Mouse (Mus musculus) ES-E14 (cell line): ENCODE data around the gene Zfp598. TPM values are rescaled to one million over a fixed set of nuclear protein-coding genes. Genes with fewer than 3 reads are reported as not detected.

Experiments
- DNase-seq: peaks from one replicate; pipeline ENCODE4 v3.0.0-alpha.2; 2013; ENCODE audit warnings: low read depth, low spot score
- H3K27ac ChIP-seq: 2 replicates; pipeline ENCODE4 v1.5.1; 2012; ENCODE audit warnings: low read depth, mild to moderate bottlenecking, low read length, moderate library complexity, mixed read lengths; ENCODE audit not compliant: poor library complexity, insufficient read depth, severe bottlenecking
- H3K36me3 ChIP-seq: 2 replicates; pipeline ENCODE4 v1.6.1; 2012; ENCODE audit warnings: mild to moderate bottlenecking, low read length, moderate library complexity, mixed read lengths; ENCODE audit not compliant: control insufficient read depth, poor library complexity, insufficient read depth, severe bottlenecking
- H3K4me1 ChIP-seq, 2 experiments: fragments of 150-350 bp in 1 of 2; sonication (generic) in 1 of 2; 2 replicates each; pipeline ENCODE4 v1.6.1; 2012; ENCODE audit warnings: low read length in 2 of 2, mild to moderate bottlenecking in 1 of 2, mixed read lengths in 1 of 2; ENCODE audit not compliant: control insufficient read depth in 2 of 2, insufficient read depth in 2 of 2, poor library complexity in 1 of 2
- H3K4me3 ChIP-seq, 2 experiments: fragments of 150-350 bp in 1 of 2; sonication (generic) in 1 of 2; 2 replicates each; pipeline ENCODE4 v1.5.1; 2012; ENCODE audit warnings: low read length in 2 of 2, low read depth in 1 of 2, mild to moderate bottlenecking in 1 of 2, mixed read lengths in 1 of 2; ENCODE audit not compliant: insufficient read depth in 1 of 2, poor library complexity in 1 of 2, severe bottlenecking in 1 of 2
- H3K9ac ChIP-seq: 2 replicates; pipeline ENCODE4 v1.6.1; 2012; ENCODE audit warnings: low read depth, mild to moderate bottlenecking, low read length, mixed read lengths; ENCODE audit not compliant: poor library complexity, insufficient read depth, severe bottlenecking
- H3K9me3 ChIP-seq: fragments of 150-350 bp; sonication (generic); 2 replicates; pipeline ENCODE4 v1.6.1; 2012; ENCODE audit warnings: low read depth, mild to moderate bottlenecking, low read length; ENCODE audit not compliant: control insufficient read depth, insufficient read depth
- CHD2 ChIP-seq: IDR thresholded peaks from 2 replicates; pipeline ENCODE4 v1.6.1; 2014; ENCODE audit warnings: mild to moderate bottlenecking, low read depth, low read length, inconsistent platforms
- HCFC1 ChIP-seq: IDR thresholded peaks from 2 replicates; pipeline ENCODE4 v1.6.1; 2012; ENCODE audit warnings: low read length, inconsistent platforms, borderline replicate concordance; ENCODE audit not compliant: insufficient read depth
- MAFK ChIP-seq: IDR thresholded peaks from 2 replicates; pipeline ENCODE4 v1.6.1; 2014; ENCODE audit warnings: mild to moderate bottlenecking, low read depth, low read length, inconsistent platforms; ENCODE audit not compliant: insufficient read depth
- ZC3H11A ChIP-seq: IDR thresholded peaks from 2 replicates; pipeline ENCODE4 v1.6.1; 2012; ENCODE audit warnings: low read depth, mild to moderate bottlenecking, inconsistent platforms, low read length, borderline replicate concordance
- ZNF384 ChIP-seq: IDR thresholded peaks from 2 replicates; pipeline ENCODE4 v1.6.1; 2012; ENCODE audit warnings: low read depth, low read length, inconsistent platforms
- in situ Hi-C, 2 experiments: fragments of 600-800 bp; cut with MboI; formaldehyde crosslinking; loops; one replicate each; pipeline ENCODE4 v1.15.1; 2025; ENCODE audit warnings: low sequenced_read_pairs in 2 of 2, inconsistent platforms in 1 of 2; ENCODE audit not compliant: unreplicated experiment in 2 of 2
- total RNA-seq: library from RNA; depleted of rRNA; stranded (reverse); fragments of 300-350 nt; gene quantifications from 2 replicates; pipeline ENCODE4 v1.2.3, GENCODE M21; 2012

Gene Zfp598
- total RNA-seq, 1 experiment, result 39.7 TPM

DNA sequence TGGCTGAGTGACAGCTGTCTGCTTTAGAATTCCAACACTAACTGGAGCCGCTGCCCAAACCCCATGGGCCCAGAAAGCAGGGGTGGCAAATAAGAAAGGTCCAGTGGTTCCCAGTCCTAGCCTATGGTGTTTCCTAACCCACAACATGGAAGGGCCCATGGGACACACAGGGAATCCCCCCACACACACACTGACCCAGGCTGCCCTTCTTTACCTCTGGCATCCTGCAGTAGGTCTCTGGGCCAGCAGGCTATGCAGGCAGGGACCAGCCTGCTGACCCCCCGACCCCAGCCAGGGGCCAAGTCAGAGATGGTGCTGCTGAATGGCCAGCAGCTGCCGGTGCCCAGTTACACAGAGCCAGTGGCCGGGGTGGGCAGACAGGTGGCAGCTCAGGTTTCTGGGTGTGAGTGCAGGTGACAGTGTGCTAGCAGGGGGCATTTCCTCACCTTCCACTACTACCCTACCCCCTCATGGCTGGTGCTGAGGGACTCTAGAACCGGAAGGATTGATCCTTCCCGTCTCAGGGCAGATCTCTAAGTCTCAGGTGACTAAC, 26.6 kb upstream of the Zfp598 start:
- Histone ChIP-seq H3K36me3 (peaks cover 8% of the 10 kb centered on the region; the same call in 1 of the 2 replicates), H3K4me1 (peaks cover 5 to 38% of the 10 kb centered on the region in 2 experiments; a peak in 3 of 4 replicates), H3K27ac (no peak overlapping the region), H3K9me3 (no peaks in the 10 kb centered on the region), H3K4me3 (no peak overlapping the region), H3K9ac (no peak overlapping the region)
- no peak for DNase-seq
- TF ChIP-seq HCFC1 (no peak), ZNF384 (no peak), CHD2 (no peak), MAFK (no peak)
- in situ Hi-C loops, result no loop called here

DNA sequence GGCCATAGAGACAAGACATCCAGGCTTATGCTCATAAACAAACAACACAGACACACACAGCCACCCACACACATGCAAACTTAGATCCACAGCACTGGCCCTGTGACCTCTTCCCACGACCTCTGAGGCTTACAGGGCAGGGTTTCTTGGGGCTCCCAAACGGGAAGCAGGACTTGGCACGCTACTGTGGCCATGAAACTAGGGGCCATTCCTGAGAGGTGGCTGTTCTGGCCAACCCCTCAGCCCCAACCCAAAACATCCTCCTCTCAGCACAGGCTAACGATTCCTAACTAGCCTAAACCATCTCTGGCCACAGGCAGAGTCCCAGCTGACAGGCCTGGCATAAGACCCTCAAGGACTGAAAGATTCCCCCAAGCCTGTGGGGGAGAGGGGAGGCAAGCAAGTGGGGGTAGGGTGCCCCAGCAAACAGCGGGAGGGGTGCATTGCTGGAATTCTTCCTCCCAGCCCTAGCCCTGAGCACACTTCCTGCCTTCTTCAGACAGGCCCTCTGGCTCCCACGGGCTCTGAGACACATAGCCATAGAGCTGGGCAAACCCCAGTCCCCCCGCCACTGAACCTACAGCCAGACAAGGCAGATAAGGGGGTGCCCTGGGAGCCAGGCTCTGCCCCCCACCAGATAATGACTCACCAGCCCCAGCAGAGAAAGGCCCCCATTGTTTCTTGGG, 25.3 kb upstream of the Zfp598 start:
- TF ChIP-seq MAFK (no peak), HCFC1 (no peak), ZNF384 (no peak), ZC3H11A (no peak), CHD2 (no peak)

DNA sequence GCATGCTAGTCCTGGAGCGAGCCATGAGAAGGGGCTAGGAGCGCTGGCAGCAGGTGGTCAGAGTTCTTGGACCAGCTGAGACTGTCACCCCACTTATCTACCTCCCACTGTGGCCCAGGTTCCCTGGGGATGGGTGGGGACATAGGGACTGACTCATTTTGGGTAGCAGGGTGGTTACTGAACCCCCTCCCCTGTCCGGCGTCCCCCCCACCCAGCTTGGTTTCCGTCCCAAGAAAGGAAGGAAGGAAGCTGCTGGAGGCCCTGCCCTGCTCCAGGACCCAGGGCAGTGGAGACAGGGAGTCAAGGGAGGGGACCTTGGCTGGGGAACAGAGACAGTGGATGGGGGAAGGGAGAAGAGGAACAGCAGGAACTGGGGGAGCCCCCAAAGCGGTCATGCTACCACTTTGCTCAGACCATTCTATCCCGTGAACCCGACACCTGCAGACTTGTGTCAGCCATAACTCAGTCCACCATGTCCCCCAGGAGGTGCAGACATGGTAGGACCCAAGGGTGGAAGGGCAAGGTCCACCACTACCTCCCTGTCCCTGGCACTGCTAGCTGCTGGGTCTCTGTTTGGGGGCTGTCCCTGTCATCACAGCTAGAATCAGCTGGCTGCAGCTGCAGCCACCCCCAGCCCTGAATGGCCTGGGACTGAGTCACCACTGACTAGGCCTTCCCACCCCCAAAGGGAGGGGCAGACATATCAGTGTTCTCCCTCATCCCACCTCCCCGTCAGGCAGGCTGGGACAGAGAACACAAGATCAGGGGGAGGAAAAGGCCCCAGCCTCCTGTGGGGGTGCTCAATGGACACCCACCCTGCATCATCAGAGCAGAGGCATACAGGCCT, 24.4 kb upstream of the Zfp598 start:
- DNase-seq, result no peak
- Histone ChIP-seq H3K9ac (no peak overlapping the region), H3K4me3 (no peak overlapping the region), H3K4me1 (peaks cover 7 to 31% of the 10 kb centered on the region in 2 experiments; a peak in 3 of 4 replicates), H3K36me3 (peaks cover 4% of the 10 kb centered on the region; the same call in 1 of the 2 replicates), H3K27ac (no peak overlapping the region), H3K9me3 (no peaks in the 10 kb centered on the region)
- no peak for TF ChIP-seq ZNF384
- TF ChIP-seq ZC3H11A, result no peak
- TF ChIP-seq MAFK, result no peak
- TF ChIP-seq HCFC1, result no peak
- TF ChIP-seq CHD2, result no peak
- in situ Hi-C loops, result no loop called here

More for the DNA sequence above, 25.3 kb upstream of the Zfp598 start:
- peaks cover 4% of the 10 kb centered on the region; the same call in 1 of the 2 replicates for H3K36me3 ChIP-seq
- no peak for DNase-seq
- no peak overlapping the region for H3K9ac ChIP-seq
- no peaks in the 10 kb centered on the region for H3K9me3 ChIP-seq
- H3K4me3 ChIP-seq, result no peak overlapping the region
- in situ Hi-C loops, result no loop called here
- H3K4me1 ChIP-seq, result peaks cover 5 to 30% of the 10 kb centered on the region in 2 experiments; a peak in 3 of 4 replicates
- H3K27ac ChIP-seq, result no peak overlapping the region

DNA sequence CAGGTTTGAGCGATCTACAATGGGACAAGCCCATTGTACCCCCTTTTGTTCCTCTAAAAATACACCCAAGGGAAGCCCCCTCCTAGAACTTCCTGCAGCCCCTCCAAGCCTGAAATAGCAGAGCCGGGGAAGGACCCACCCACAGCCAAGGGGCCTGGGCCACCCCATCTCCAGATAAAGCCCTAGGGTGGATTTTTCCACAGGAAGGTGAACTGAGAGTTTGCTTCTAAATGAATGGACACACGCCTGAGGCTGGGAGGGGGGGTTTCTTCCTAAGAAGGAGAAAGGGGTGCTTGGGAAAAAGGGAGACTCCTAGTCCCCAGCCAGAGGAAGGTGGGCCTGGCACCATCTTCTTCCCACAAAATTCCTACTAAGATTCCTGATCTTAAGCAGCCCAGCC, 23.6 kb upstream of the Zfp598 start:
- no peaks in the 10 kb centered on the region for H3K9me3 ChIP-seq
- DNase-seq, result no peak
- H3K27ac ChIP-seq, result no peak overlapping the region
- no peak overlapping the region for H3K4me3 ChIP-seq
- no peak for TF ChIP-seq CHD2
- TF ChIP-seq ZNF384, result no peak
- no peak for TF ChIP-seq ZC3H11A
- no peak for TF ChIP-seq MAFK
- TF ChIP-seq HCFC1, result no peak
- H3K4me1 ChIP-seq, result peaks cover 10 to 31% of the 10 kb centered on the region in 2 experiments; a peak in 3 of 4 replicates
- peaks cover 4% of the 10 kb centered on the region; the same call in 1 of the 2 replicates for H3K36me3 ChIP-seq
- in situ Hi-C loops, result no loop called here
- no peak overlapping the region for H3K9ac ChIP-seq
